Mouse (Mus musculus) spleen, postnatal 36 days (tissue): ENCODE results near the gene Cherp.

Source experiments
- DNase-seq, 2 experiments: peaks; one replicate each; pipeline ENCODE4 v3.0.0; 2022; ENCODE audit warnings: low spot score in 2 of 2, mixed read lengths in 1 of 2

Cherp gene

DNA sequence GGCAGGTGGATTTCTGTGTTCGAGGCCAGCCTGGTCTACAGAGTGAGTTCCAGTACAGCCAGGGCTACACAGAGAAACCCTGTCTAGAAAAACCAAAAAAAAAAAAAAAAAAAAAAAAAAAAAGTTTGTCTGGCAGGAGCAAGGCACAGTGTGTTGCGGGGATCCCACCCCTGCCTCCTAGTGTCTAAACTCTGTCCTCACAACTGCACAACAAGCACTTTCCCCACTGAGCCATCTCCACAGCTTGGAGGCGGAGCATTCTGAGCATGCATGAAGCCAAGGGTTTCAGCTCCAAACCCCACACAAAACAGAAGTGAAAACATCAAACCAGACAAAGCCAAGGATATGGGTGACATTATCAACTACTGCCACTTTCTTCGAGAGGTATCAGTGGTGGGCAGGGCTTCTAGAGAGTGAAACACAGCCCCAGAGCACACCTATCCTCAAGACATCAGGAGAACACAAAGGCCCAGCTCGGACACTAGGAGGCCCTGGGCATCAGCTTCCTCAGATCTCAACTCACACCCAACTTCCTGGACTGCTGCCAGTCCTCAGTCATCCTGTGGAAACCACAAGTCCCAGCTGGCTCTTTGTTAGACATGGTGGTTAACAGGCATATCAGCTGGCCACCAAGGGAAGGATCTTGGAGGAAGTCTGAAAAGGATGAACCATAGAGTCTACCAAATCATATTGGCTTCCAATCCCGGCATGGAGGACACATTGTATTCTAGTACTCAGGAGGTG is 10.6 kb upstream of the Cherp start:
- peak in 1 of 2 experiments; percentile 48 for DNase-seq

DNA sequence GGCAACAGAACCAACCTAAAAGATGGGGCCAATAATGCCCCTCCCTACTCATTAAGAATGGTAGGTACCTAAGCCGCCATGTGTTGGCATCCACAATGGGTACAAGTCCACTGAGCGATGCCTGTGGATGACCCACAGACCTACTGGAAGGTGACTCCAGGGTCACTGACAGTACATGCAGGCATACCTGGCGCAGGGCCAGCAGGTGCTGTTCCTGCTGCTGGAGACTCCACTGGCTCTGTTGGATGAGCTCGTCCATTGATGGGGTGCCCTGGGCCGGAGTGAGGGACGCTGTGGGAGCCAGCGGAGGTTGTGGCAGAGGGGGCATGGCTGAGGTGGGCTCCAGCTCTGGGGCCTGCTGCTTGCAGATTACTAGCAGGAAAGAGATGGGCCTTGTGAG is 4.3 kb downstream of the Cherp start:
- no peak for DNase-seq

DNA sequence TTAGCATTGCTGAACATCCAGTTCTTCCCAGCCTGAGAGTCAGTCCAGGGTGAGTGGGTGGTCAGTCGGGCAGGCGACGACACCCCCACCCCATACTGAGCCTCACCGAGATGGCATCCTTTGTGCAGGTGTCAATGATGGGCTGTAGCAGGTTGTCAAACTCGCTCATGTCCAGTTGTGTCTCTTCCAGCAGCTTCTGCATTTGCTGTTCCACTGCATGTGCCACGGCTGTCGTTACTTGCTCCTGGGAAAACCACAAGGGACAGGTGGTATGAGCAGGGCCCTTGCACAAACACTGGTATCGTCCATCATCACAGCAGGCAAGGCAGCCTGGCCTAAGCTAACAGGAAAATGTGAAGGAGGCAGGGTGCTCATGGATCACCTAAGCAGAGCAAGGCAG is 5.0 kb downstream of the Cherp start:
- no peak for DNase-seq

DNA sequence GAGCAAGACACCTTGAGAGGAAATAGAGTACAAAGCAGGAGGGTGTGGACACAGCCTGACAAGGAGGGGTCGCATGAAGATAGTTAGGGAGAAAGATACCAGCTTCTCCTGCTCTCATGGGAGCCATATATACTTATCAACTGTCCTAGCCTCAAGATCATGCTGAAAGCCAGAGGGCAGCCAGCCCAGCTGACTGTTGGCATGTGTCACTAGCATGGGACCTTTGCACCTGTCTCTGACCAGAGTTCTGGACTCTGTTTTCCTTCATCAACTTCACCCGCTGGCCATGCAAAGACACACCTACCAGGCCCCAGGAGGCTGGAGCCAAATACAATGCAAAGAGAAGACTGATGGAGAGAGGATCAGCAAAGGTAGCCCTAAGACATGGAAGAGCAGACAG is 5.8 kb downstream of the Cherp start:
- no peak for DNase-seq

DNA sequence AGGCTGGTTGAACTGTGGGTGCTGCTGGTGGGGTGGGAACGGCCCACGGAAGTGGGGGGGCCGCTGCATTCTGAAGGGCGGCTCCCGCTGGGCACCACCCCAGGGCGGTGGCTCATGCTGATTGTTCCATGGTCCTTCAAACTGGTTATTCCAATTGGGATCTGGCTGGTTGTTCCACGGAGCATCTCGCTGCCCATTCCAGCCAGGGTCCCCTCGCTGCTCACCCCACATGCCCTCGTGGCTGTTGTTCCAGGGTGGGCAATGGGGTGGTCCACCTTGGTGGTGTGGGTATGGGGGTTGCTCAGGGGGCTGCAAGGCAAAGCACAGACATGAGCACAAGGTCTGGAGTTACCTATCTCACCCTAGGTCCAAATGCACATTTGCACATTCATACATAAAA is 10.8 kb downstream of the Cherp start:
- DNase-seq = no peak

DNA sequence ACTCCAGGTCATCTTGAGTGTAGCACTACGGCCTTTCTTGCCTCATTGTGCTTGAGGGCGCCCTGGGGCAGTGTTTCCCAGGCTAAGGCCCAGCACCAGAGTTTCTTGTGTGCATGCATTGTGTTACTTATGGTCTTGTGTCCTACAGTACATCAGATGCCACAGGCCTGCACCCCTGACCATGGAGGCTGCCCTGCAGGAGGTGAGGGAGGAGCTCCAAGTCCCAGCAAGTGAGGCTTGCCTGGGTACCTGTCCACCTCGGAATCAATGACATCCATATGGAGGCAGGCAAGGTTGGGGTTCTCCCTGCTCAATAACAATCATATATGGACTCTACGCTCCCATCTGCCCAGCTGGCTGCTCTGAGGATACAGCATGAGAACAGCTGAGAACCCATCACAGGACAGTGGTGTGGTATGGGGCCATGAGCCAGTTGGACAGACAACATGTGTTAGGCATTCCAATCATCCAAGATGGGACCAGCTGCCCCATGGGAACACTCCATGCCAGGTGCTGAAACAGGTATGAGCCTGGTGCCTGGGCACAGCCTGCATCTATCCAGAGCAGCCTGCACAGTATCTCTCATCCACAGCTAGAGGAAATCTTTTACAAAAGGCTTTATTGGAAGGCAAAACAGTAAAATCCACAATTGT is 15.0 kb downstream of the Cherp start:
- DNase-seq = no peak

DNA sequence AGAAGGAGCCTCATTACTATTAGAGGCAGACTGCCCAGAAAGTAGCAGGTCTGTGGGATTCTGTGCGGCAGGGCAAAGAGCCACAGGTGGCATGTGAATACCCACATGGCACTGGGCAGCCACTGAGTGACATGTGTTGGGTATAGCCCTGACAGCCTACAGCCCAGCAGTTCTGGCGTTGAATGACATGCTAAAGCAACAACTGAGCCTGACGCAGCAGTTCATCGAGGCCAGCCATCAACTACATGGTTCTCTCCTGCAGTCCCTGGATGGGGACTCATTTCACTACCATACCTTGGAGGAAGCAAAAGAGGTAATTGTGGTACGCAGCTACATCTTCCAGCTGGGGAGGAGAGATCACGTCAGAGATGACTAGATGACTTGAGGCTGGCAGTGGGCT is 16.6 kb downstream of the Cherp start:
- no peak for DNase-seq

DNA sequence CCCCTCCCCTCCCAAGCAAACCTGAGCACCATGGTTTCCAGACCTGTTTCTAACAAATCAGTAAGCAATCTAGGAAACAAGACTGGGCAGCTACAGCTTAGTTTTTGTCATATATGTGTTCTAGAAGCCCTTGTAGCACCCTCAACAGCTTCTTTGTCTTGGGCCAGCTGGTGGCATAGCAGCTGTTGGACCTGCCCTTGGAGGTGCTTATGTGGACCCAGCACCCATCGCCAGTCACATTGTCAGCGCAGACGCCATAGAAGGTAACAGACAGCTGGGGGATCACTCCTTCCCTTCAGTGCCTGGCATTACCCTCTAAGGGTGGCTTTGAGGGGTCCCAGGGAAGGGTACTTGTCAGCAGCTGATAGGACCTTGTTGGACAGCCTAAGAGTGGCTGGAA is 17.2 kb downstream of the Cherp start:
- DNase-seq = no peak

DNA sequence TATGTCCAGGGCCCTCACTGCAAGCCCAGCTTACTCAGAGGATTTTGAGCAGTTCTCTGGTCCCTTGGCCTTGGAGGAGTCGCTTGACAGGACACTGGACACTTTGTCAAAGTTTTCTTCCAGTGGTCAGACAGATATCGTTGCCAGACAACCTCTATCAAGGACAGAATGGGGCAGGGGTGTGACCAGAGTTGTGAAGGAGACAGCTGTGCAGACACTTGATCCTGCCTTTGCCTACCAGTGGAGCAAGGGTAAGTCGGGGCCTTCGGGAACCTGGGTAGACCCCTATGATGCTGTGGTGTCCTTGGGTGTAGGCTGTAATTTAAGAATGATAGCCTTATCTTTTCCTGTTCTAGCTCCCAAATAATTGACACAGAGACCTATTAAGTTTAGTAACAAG is 19.7 kb downstream of the Cherp start:
- no peak for DNase-seq

DNA sequence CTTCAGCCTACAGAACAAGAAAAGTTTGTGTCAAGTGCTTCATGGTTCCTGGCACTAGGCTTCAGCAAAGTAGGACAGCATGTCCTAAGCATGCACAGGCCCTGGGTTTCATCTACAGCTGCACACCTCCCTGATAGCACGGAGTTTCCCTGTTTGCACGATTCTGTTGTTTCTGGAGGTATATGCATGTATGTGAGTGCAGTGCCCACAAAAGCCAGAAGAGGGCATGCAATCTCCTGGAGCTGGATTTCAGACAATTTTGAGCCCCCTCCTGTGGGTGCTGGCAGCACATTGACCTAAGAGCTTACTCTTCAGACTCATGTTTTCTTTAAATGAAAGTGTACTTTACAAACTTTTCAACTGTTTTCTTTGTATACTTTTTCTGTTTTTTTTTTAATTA is 21.1 kb downstream of the Cherp start:
- DNase-seq = no peak

DNA sequence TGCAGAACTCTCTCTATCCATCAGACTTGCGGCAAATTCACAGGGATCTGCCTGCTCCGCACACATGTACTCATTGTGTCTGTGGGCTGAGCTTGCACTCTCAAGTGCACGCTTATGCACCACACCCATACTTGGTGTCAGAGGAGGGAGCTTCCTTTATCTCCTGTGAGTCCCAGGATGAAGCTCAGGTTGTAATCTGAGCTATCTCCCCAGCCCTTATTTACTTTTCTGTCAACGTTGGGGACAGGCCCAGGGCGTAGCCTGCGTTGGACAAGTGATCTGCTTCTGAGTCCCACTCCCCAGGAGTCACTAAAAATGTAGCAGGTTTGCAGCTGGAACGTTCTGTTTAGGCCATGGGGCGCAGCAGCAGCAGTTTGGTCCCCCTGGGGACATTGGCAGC is 23.5 kb downstream of the Cherp start:
- no peak for DNase-seq

DNA sequence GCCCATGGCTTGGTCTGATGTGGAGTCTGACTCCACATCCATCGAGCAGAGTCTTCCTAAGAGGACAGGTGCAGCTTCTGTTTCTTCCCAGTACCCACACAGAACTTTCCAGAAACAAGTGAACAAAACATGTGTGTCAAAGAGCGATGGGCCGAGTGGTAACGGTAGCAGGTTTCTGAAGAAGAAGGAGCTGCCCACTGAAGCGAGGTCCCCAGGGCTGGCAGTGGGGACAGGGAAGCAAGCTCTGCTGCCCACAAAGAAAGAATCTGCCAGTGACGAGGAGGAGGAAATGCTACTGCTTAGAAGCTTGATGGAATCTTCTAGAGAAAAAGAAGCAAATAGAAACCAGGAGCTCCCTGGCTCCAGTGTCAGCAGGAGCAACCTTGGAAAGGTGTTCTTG is 30.0 kb downstream of the Cherp start:
- peak; percentile 77 to 83 for DNase-seq

DNA sequence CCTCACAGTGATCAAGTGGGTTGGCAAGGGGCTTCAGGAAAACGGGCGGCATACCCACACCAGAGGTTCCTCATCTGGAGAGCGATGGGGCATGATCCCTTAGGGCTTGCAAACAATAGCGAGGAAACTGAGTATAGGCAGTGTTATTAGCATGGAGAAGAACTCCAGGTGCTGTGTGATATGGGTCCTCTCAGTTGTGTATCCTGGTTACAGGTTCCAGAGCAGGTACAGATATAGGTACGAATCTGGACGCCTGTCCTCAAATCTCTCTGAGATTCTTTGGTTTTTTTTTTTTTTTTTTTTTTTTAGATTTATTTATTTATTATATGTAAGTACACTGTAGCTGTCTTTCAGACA is 31.1 kb downstream of the Cherp start:
- DNase-seq = no peak

DNA sequence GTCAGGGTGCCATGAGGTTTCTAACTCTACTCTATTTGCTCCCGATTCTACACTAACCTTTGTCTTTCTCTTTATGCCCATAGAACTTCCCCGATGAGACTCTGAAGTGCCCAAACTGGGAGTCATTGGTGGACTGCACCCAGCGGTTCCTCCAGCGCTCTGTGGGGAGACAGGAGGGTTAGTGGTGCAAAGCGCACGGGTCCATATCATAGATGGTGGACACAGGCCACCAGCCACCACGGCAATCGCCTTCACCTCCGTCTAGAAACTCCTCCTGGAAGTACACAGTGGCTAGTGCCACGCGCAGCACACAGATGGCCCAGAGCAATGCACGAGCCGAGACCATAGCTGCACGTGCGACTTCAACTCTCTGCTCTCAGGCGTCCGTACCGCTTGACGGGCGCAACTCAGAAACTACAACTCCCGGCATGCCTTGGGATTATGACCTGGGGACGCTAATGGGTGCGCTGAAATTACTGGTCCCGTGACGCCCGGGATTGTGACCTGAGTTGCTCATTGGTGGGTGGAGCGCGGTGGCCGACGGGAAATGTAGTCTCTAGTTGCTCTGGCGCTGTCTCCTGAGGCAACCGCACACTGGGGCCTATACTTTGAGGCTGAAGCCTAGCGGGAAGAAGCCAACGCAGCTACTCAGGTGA is 31.6 kb downstream of the Cherp start, which contains the start of the genes Calr3 and 1700030K09Rik:
Gene Calr3, minus strand, starts transcription at position 533 of the 656 bp plus-strand sequence.
Gene 1700030K09Rik, plus strand, starts transcription at position 543 of the 656 bp plus-strand sequence.
- DNase-seq = peak; percentile 98

DNA sequence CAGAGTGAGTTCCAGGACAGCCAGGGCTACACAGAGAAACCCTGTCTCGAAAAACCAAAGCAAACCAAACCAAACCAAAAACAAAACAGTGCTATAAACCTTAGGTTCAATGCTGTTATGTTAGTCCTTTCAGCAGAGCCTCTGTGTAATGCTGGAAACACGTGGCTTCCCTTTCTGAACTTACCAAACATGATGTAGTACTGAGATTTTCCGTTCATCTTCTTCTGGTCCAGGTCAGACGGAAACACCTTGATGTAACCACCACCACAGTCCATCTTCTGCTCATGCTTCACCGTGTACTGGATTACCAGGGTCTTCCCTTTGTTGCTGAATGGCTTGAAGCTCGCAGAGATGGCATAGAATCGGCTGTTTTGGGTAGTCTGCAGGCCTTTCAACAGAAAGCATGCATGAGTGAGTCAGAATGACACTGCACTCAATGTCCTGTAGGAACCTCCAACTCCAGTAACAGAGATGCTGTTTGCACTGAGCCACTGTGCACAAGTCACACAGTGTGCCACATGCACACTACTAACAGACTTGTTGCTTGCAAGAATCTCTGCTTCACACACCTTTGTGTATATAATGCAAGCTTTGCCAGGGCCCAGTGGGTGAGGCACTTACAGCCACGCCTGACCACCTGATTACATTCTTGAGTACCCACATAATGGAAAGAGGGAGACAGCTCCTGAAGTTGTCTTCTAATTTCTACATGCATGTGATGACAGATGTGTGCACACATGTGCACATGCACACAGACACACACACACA is 36.6 kb downstream of the Cherp start:
- no peak for DNase-seq

DNA sequence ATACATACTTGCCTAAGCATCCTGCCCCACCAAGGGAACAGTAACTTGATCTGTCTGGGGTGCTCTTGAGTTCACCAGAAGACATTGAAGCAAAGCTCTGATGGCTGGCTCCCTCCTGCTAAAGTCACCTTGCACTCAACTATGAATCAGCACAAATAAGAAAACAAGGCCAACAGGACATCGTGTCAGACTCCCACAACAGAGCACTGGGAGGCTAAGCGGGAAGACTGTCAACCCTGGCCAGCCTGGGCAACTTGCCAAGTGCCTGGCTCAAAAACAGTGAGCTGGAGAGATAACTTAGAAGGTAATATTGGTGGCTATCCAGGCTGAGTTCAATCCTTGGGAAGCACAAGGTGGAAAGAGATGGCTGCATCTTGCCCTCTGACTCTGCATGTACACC is 40.1 kb downstream of the Cherp start:
- DNase-seq = peak in 1 of 2 experiments; percentile 27

DNA sequence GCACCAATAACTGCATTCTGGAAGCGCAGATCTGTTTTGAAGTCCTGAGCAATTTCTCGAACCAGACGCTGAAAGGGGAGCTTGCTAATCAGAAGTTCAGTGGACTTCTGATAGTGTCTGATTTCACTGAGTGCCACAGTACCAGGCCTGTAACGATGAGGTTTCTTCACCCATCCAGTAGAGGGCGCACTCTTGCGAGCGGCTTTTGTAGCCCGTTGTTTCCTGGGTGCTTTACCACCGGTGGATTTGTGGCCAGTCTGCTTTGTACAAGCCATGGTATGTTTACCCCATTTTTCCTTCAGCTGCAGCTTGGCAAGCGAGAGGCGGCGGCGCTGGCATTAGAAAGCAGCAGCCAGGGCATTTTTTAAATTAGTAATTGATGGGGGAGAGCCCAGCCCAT is 45.4 kb downstream of the Cherp start:
- peak; percentile 44 to 48 for DNase-seq

DNA sequence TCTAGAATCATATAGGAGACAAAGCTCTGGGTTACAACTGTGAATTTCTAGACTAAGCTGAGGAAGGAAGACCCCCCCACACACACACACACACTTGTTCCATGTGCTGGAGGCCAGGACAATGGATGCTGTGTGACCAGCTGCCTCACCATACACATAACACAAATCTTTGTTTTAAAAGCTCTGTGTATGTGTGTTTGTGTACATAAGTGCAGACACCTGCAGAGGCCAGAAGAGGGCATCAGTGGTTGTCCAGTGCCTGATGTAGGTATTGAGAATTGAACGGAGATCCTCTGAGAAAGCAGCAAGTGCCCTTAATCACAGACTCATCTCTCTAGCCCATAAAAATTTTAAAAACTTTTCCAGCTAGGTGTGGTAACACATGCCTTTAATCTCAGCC is 52.1 kb downstream of the Cherp start:
- no peak for DNase-seq

DNA sequence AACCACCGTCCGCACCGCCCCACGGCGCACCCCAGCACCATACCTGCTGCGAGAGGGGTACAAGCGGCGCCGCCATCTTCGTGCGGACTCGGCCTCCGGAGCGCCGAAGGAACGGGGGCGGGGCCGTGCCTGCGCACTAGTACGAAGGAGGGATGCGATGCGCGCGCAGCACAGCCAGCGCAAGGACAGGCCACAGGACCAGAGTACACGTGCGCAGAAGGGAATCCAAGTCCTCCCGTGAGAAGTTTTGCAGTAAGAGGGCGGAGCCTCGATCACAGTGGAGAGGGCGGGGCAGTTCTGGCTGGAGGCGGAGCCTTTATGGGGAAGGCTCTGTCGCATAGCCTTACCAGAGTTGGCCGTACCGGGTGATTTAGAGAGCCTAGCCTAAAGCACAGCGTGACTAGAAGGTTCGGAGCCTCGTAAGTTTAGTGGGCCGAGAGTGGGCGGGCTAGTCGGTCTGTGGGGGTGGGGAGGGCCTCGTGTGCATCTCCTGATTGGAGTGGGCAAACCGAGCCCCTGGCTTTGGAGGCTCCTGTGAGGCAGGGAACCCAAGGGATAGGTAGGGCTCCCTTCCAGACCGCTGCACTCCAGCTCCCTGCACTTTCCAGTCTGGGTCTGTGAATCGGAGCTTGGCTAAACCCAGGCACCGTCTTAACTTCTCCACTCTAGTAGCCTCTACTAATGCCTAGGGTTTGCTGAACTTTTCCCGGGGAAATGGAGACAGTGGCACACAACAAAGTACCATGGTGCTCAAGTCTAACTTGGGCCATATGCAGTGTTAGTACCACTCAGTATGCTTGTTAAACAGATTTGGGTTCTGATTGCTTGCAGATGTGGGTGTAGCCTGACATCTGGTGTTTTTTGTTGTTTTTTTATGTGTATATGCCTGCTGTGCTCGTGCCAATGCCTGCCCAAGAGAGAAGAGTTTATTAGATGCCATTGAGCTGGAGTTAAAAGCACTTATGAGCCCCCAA is 53.4 kb downstream of the Cherp start, which contains the start of gene Eps15l1:
Gene Eps15l1, minus strand, starts transcription at position 99 of the 974 bp plus-strand sequence.
- peak; percentile 100 for DNase-seq

DNA sequence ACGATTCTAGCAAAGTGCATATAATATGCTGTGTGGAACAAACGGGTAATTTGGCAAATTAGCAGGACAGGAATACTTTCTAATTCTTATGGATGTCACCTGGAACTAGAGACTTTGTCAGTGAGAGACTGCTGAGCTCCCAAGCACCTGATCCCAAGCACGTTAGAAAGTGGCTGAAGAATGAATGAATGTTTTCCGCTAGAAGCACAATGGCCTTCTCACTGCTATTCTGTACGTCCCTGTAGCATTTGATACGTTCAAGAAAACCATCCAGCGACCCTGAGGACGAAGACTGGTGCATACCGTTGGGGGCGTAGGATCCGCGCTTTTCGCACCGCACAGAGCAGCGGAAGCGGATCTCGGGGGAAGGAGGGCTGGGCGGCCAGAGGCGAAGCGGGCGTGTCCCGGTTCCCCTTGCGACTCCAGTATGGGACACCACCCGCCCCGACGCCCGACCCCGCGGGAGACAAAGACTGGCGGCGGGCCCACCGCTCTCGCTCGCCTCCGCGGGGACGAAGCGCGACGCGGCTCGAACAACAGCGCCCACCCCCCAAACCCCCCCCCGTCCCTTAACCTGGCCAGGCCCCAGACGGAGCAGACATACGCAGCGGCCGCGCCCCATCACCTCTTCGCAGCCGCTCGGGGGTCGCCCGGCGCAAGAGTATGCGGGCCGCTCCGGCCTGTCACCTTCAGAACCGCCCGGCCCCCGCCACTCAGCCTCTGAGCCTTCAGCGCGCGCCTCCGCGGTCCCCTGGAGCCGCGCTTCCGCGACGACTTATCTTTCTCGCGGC is 54.3 kb downstream of the Cherp start:
- DNase-seq = peak; percentile 47 to 60
